Mouse (Mus musculus) heart, embryonic 13.5 days (tissue): ENCODE data around the gene Hmgb2. TPM values are rescaled to one million over a fixed set of nuclear protein-coding genes. Genes with fewer than 3 reads are reported as not detected.
"Not testable (repeated sequence)": the region's sequence is repeated elsewhere in the genome, so short reads cannot be mapped to it uniquely, and the experiment has no call there.

ENCODE experiments used
- ATAC-seq: fragments of 200-750 bp; cut with Nextera tagmentation; 2 replicates; pipeline ENCODE4 v1.8.0; 2017; ENCODE audit warnings: moderate TSS enrichment; ENCODE audit not compliant: insufficient number of reproducible peaks, low FRiP score, low TSS enrichment; ENCODE audit errors: extremely low read depth
- H3K27ac ChIP-seq: fragments of 300-500 bp; sonication (generic); replicated peaks from 2 replicates; pipeline ENCODE4 v1.5.1; 2015; ENCODE audit warnings: moderate library complexity, mild to moderate bottlenecking, inconsistent platforms
- H3K27me3 ChIP-seq: fragments of 300-500 bp; sonication (generic); replicated peaks from 2 replicates; pipeline ENCODE4 v1.6.1; 2015; ENCODE audit warnings: mild to moderate bottlenecking, inconsistent platforms
- H3K36me3 ChIP-seq: fragments of 300-500 bp; sonication (generic); 2 replicates; pipeline ENCODE4 v1.6.1; 2015; ENCODE audit warnings: mild to moderate bottlenecking, inconsistent platforms
- H3K4me1 ChIP-seq: fragments of 300-500 bp; sonication (generic); 2 replicates; pipeline ENCODE4 v1.6.1; 2015; ENCODE audit warnings: inconsistent platforms
- H3K4me2 ChIP-seq: fragments of 300-500 bp; sonication (generic); 2 replicates; pipeline ENCODE4 v1.6.1; 2015; ENCODE audit warnings: inconsistent platforms, mild to moderate bottlenecking, moderate library complexity
- H3K4me3 ChIP-seq: fragments of 300-500 bp; sonication (generic); 2 replicates; pipeline ENCODE4 v1.5.1; 2015; ENCODE audit warnings: moderate library complexity, mild to moderate bottlenecking, inconsistent platforms
- H3K9ac ChIP-seq: fragments of 300-500 bp; sonication (generic); 2 replicates; pipeline ENCODE4 v1.6.1; 2015; ENCODE audit warnings: inconsistent platforms, mild to moderate bottlenecking, moderate library complexity
- H3K9me3 ChIP-seq: fragments of 300-500 bp; sonication (generic); 2 replicates; pipeline ENCODE4 v1.6.1; 2016; ENCODE audit warnings: inconsistent platforms
- WGBS: fragments of 180-500 bp; shearing (Covaris S2); methylation state at CpG from one replicate; pipeline ENCODE4 v1.1.7; 2015; ENCODE audit warnings: mixed read lengths; 5-methylcytosine and 5-hydroxymethylcytosine counted together
- polyA plus RNA-seq: library from polyadenylated mRNA; unstranded; fragments of >200 nt; fragmentation: Nextera tagmentation; extraction: Ambion mirVana; gene quantifications from 2 replicates; pipeline ENCODE4 v1.2.1, GENCODE M21; 2015

Hmgb2 gene
- polyA plus RNA-seq, 1 experiment from 2014 or later, result 221 TPM

DNA sequence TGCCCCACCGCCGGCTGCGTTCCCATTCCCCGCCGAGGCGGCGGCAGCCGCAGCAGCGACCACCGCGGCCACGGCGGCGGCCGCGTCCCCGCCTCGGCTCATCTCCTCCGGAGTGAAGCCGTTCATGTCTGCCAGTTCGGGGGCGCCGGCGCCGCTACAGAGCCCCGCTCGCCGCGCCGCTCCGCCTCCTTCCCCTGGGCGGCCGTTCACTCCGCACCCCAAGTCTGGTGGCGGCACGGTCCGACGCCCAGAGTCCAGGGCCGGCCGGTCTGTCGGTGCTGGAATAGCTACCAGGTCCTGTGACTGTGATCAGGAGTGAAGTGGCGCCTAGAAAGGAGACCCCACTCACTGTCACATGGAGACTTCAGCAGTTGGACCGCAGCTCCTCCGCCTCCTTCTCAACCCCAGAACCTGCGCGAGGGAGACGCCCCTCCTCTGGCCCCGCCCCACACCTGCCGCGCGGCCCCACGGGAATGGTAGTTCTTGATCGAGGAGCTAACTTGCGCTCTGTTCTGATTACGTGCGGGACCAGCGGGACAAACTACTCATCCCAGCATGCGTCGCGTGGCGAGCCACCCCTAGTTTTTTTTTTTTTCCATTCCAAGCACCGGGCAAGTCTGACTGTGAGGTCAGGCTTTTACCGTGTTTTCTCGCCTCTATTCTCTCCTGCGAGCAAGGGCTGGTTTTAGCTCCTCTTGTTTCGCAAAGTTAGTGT is 24.1 kb upstream of the Hmgb2 start, which contains the start of gene Sap30:
Sap30 (minus strand) TSS at position 420 of the 715 bp plus-strand sequence.
- Histone ChIP-seq H3K4me3 (peak within 1 kb of the TSS; percentile 93), H3K27ac (peak within 1 kb of the TSS; percentile 97), H3K36me3 (peaks cover 11% of the 10 kb centered on the region), H3K9ac (peak within 1 kb of the TSS; percentile 98), H3K27me3 (no peaks in the 10 kb centered on the region), H3K4me2 (peak within 1 kb of the TSS; percentile 85), H3K4me1 (peaks cover 18% of the 10 kb centered on the region), H3K9me3 (no peaks in the 10 kb centered on the region)
- WGBS, result under 1% methylated on average over 66 of the region's 66 CpGs
- peak; percentile 94 for ATAC-seq

DNA sequence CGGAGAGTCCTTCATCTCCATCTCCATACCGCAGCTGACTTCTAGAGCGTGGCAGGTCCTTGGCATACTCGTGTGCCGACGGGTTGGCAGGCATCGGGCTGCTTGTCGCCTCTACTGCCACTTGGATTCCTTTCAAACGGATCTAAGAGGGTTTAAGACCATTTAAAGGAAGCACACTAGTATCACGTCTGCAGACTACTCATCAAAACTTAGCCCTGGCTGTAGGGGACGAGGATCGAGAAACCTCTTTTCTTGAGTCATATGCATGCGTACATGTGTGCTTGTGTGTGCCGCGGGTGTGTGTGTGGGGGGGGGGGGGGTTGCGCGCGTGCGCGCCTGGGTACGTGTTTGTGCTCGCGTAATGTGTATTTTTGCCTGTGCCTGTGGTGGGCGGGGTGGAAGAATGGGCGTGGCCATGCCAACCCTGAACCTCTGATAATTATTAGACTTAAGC is 23.4 kb upstream of the Hmgb2 start:
- H3K4me2 ChIP-seq, result peak overlapping the region; percentile 85
- peaks cover 18% of the 10 kb centered on the region for H3K4me1 ChIP-seq
- peaks cover 7% of the 10 kb centered on the region for H3K36me3 ChIP-seq
- no peaks in the 10 kb centered on the region for H3K9me3 ChIP-seq
- under 1% methylated on average over 25 of the region's 25 CpGs for WGBS
- H3K4me3 ChIP-seq, result peak overlapping the region; percentile 93
- H3K9ac ChIP-seq, result peak overlapping the region; percentile 98
- peak overlapping the region; percentile 97 for H3K27ac ChIP-seq
- peak; percentile 40; the same call in 1 of the 2 replicates for ATAC-seq
- no peaks in the 10 kb centered on the region for H3K27me3 ChIP-seq

DNA sequence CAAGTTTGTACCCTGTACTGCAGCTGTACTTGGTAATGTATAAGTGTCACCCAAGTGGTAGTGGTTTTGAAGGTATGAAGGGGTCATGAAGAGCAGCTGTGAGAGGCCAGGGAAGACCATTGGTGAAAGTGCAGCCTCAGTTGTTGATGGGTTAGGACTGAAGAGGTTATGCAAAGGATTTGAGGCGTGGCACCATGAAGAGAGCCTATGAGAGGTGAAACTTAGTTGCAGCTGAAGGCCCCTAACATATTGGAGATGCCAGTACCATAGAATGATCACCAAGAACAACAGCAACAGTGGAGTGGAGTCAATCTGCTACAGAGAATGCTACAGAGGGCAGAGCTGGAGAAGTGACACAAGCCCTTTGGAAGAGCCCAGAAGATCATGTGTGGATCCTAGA is 22.3 kb upstream of the Hmgb2 start:
- Histone ChIP-seq H3K4me1 (peaks cover 18% of the 10 kb centered on the region), H3K9me3 (no peaks in the 10 kb centered on the region), H3K27me3 (no peaks in the 10 kb centered on the region), H3K4me2 (peak overlapping the region; percentile 85; the same call in 1 of the 2 replicates), H3K4me3 (no peak overlapping the region), H3K9ac (no peak overlapping the region), H3K27ac (peak overlapping the region; percentile 97; the same call in 1 of the 2 replicates), H3K36me3 (peaks cover 4% of the 10 kb centered on the region; the same call in 1 of the 2 replicates)
- WGBS, result 100% methylated on average over 1 of the region's 1 CpGs
- ATAC-seq, result no peak

DNA sequence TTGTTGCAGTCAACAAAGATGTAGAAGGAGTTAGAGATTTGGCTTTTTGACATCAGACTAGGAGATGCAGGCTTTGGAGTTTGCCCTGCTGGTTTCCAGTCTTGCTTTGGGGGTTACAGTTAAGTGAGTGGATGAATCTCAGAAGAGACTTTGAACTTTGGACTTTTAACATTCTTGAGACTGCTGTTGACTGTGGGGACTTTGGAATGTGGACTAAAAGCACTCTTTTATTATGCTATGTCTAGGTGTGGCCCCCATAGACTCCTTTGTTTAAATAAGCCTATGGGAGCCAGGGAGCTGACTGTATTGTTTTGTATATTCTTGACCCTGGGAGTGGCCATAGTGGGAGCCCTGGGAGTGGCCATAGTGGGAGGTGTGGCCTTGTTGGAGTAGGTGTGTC is 21.8 kb upstream of the Hmgb2 start:
- Histone ChIP-seq H3K36me3 (peaks cover 9% of the 10 kb centered on the region; the same call in 1 of the 2 replicates), H3K4me3 (no peak overlapping the region), H3K4me2 (no peak overlapping the region), H3K27me3 (no peaks in the 10 kb centered on the region), H3K9me3 (no peaks in the 10 kb centered on the region), H3K9ac (no peak overlapping the region), H3K27ac (no peak overlapping the region), H3K4me1 (peaks cover 18% of the 10 kb centered on the region)
- ATAC-seq, result no peak

DNA sequence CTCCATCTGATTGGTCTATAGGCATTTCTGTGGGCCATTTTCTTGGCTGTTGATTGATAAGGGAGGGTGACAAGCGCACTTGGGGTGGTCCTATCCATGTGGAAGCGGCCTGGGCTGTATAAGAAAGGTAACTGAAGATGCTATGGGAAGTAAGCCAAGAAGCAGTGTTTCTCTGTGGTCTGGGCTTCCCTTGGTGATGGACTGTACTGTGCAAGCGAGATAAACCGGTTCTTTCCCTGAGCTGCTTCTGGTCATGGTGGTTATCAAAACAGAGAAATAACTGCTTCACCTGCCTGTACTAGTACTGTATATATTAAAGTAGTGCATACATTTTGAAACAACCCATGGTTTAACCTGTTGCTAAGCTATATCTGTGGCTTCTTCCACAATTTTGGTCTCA is 19.8 kb upstream of the Hmgb2 start:
- no peaks in the 10 kb centered on the region for H3K9me3 ChIP-seq
- H3K4me3 ChIP-seq, result no peak overlapping the region
- H3K27me3 ChIP-seq, result no peaks in the 10 kb centered on the region
- no peak for ATAC-seq
- H3K4me1 ChIP-seq, result peaks cover 9% of the 10 kb centered on the region
- 83% methylated on average over 4 of the region's 4 CpGs for WGBS
- no peak overlapping the region for H3K27ac ChIP-seq
- peaks cover 9% of the 10 kb centered on the region; the same call in 1 of the 2 replicates for H3K36me3 ChIP-seq
- H3K4me2 ChIP-seq, result no peak overlapping the region
- H3K9ac ChIP-seq, result no peak overlapping the region

DNA sequence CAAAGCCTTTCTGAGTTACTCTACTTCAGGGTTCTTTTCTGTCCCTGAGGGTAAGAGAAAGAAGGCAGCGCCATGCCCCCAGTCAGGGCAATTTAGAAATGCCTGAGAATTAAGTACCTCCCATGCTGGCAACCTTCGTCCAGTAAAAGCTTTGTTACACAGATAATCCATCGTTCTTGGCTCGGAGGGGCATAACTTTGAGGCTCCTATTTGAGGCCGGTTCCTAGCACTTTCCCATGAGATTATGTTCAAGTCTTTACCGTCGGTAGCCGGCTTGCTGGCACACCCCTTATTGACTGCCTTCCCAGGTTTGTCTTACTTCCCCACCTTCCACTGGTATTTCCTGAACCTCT is 13.2 kb upstream of the Hmgb2 start:
- H3K4me2 ChIP-seq, result peak overlapping the region; percentile 42
- no peaks in the 10 kb centered on the region for H3K27me3 ChIP-seq
- no peak for ATAC-seq
- H3K4me3 ChIP-seq, result no peak overlapping the region
- H3K9me3 ChIP-seq, result no peaks in the 10 kb centered on the region
- WGBS, result 72% methylated on average over 8 of the region's 8 CpGs
- H3K27ac ChIP-seq, result no peak overlapping the region
- H3K4me1 ChIP-seq, result peaks cover 12% of the 10 kb centered on the region
- no peak overlapping the region for H3K9ac ChIP-seq
- H3K36me3 ChIP-seq, result peaks cover 20% of the 10 kb centered on the region

DNA sequence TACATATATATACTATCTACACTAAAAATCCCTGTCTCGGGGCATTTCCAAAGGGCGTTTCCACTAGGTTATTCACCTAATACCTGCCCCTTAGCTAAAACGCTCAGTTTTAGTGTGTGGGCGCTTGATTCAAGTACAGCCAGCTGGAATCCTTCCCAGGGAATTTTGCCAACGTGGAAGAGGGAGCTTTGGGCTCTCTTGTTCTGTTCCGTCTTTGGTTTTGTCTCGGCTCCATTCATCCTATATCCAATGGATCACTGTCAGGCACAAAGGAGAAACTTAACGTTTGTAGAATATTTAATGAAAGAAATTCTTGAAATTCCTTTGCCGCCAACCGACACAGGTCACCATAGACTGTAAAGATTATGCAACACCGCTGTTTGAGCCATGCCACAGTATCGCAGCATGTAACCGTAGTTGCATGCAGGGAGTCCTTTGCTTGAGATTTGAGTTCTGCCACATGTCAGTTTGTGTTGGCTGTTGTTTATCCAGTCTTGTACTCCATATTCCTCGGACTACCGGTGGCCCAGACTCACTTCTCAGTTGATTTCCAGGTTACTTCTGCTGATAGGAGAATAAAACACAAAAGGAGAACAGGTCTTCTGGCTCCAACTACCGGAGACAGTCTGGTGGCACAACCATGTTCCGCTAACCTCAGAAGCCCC is 12.7 kb upstream of the Hmgb2 start:
- Histone ChIP-seq H3K4me2 (peak overlapping the region; percentile 42), H3K4me3 (no peak overlapping the region; the same call in 1 of the 2 replicates), H3K9me3 (no peaks in the 10 kb centered on the region), H3K27ac (no peak overlapping the region), H3K36me3 (peaks cover 20% of the 10 kb centered on the region), H3K4me1 (peaks cover 15% of the 10 kb centered on the region), H3K27me3 (no peaks in the 10 kb centered on the region), H3K9ac (no peak overlapping the region)
- 62% methylated on average over 17 of the region's 17 CpGs for WGBS
- ATAC-seq, result no peak

DNA sequence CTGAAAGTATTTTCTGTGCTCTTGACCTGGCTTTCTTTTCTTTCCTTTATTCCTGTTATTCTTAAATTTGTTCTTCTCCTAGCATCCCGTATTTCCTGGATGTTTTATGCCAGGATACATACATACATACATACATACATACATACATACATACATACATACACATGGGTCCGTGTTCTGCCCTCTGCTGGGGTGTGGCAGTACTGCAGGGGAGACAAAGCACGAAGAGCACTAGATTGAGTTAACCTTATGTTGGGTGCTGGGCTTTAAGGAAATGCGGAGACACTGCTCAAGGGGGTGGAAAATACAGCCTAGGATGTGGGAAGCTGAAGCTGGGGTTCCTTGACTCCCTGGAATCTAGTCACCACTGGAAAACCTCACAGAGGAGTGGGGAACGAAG is 8.1 kb upstream of the Hmgb2 start:
- H3K4me2 ChIP-seq, result no peak overlapping the region
- no peak for ATAC-seq
- H3K4me1 ChIP-seq, result peaks cover 17% of the 10 kb centered on the region
- no peak overlapping the region for H3K4me3 ChIP-seq
- no peaks in the 10 kb centered on the region for H3K27me3 ChIP-seq
- no peaks in the 10 kb centered on the region for H3K9me3 ChIP-seq
- peaks cover 17% of the 10 kb centered on the region for H3K36me3 ChIP-seq
- WGBS, result 54% methylated on average over 5 of the region's 5 CpGs
- H3K9ac ChIP-seq, result no peak overlapping the region
- no peak overlapping the region for H3K27ac ChIP-seq

DNA sequence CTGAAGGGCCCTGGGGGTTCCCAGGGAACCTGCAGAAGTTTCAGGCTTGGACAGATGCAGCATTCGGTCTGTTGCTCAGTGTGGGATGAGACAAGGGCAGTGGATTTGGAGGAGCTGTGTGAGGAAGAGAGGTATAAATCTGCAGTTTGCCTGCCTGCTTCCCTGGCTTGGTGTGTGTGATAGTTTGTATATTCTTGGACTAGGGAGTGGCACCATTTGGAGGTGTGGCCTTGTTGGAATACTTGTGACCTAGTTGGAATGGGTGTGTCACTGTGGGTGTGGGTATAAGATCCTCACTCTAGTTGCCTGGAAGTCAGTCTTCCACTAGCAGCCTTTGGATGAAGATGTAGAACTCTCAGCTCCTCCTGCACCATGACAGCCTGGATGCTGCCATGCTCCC is 6.2 kb upstream of the Hmgb2 start:
- Histone ChIP-seq H3K9ac (peak overlapping the region; percentile 47; the same call in 1 of the 2 replicates), H3K36me3 (peaks cover 15% of the 10 kb centered on the region), H3K4me1 (peaks cover 14% of the 10 kb centered on the region), H3K27ac (peak overlapping the region; percentile 20; the same call in 1 of the 2 replicates)
- ATAC-seq, H3K27me3 ChIP-seq, H3K4me2 ChIP-seq, H3K4me3 ChIP-seq, H3K9me3 ChIP-seq: not testable (repeated sequence)
- WGBS, result 75% methylated on average over 1 of the region's 1 CpGs

DNA sequence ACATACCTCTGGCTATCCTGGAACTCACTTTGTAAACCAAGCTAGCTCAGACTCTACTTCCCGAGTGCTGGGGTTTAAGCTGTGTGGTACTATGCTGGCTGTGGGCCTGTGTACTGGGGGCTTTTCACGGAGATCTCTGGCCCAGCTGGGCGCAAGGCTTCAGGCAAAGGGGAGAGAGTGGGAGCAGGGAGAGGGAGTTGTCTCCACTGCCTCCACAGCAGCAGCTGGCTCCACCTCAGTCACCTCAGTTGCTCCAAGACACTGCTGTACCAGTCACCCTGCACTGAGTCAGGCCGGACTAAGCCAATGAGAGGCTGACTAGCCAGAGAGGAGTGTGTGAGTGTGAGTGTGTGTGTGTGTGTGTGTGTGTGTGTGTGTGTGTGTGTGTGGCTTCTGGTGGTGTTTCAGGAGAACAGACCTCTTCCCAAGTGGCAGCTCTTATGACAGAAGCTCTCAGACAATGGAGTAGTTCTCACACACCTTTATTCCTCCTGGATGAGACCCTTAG is 4.1 kb upstream of the Hmgb2 start:
- Histone ChIP-seq H3K9me3 (no peaks in the 10 kb centered on the region), H3K27ac (no peak overlapping the region)
- WGBS, result 86% methylated on average over 4 of the region's 4 CpGs

DNA sequence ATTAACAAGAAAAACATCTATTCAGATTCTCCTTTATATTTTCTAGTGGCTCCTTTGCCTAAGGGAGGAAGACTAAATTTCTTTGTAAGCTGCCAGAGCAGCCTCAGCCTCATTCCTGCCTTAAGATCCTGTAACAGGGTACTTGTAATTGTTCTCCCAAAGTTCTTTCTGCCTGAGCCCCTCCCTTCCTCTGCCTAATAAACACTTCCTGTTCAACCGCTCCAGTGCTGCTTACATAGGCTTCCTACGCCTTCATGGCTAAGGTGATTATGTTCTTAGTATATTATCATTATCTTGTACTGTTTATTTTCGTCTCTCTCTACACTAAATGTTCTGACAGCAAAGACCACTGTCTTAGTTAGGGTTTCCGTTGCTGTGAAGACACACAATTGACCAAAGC is 3.0 kb upstream of the Hmgb2 start:
- Histone ChIP-seq H3K4me2 (no peak overlapping the region), H3K27ac (no peak overlapping the region), H3K27me3 (no peaks in the 10 kb centered on the region), H3K9ac (no peak overlapping the region), H3K36me3 (peaks cover 11% of the 10 kb centered on the region), H3K4me3 (no peak overlapping the region), H3K4me1 (peaks cover 20% of the 10 kb centered on the region), H3K9me3 (no peaks in the 10 kb centered on the region)
- 68% methylated on average over 4 of the region's 4 CpGs for WGBS
- ATAC-seq, result no peak

More for the DNA sequence above, 4.1 kb upstream of the Hmgb2 start:
- Histone ChIP-seq H3K36me3 (peaks cover 11% of the 10 kb centered on the region), H3K4me3 (no peak overlapping the region), H3K4me1 (peaks cover 17% of the 10 kb centered on the region), H3K4me2 (no peak overlapping the region), H3K27me3 (no peaks in the 10 kb centered on the region), H3K9ac (no peak overlapping the region)
- no peak for ATAC-seq
